Mouse (Mus musculus) neutrophil, adult 65 days (primary cell): Measurements from ENCODE around the gene Alkbh3. TPM values are rescaled to one million over a fixed set of nuclear protein-coding genes. Genes with fewer than 3 reads are reported as not detected.

Experiments used
- total RNA-seq: library from RNA; stranded (reverse); gene quantifications from 2 replicates; pipeline ENCODE4 v1.2.4, GENCODE M21; 2023

The Alkbh3 gene
- 30.5 and 42.9 TPM in 2 replicates for total RNA-seq

GRCm38 (mm10) chr2:94010335-94011291, at the start of gene Alkbh3:
TSS of gene Alkbh3 (minus strand) at chr2:94010807.

DNA sequence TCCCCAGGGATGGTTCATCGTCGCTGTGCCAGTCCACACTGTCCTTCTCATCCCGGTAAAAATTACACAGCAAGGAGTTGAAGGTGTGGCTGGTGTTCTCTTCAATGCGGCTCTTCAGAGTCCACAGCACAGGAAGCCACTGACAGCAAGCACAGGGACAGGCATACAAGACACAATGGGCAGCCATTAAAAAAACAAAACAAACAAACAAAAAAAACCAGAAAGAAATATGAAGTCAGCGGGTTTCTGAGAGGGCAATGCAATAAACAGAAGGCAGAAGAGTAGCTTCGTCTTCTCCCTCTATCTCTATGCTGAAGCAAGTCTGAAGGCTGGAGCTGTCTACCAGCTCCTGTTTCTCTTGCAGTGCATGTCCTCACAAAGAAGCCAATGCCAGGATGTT, 14.4 kb downstream of the Alkbh3 start, which contains the start of gene Gm27027:
Gene Gm27027, minus strand, starts transcription at position 101 of the 400 bp plus-strand sequence.

GRCm38 (mm10) chr2:93956908-93957784, 53.5 kb downstream of the Alkbh3 start, which contains the start of gene Gm13889:
TSS of gene Gm13889 (minus strand) at chr2:93957201.

Other genes with a start within 250 kb of the Alkbh3 start
- gene Ext2, start 188.2 kb downstream of the Alkbh3 start, total RNA-seq = 18.2 and 20.7 TPM in 2 replicates
- gene Accs, start 160.9 kb downstream of the Alkbh3 start, total RNA-seq = 9.9 and 13.7 TPM in 2 replicates
- gene Accsl, start 141.7 kb downstream of the Alkbh3 start, total RNA-seq = not detected in 2 replicates
- not detected in 2 replicates for gene Gm13889, start 53.6 kb downstream of the Alkbh3 start, total RNA-seq
- gene Gm27027, start 14.5 kb downstream of the Alkbh3 start, total RNA-seq = not detected in 2 replicates
- 20.3 and 23.9 TPM in 2 replicates for gene Hsd17b12, start 147.2 kb upstream of the Alkbh3 start, total RNA-seq